Mouse (Mus musculus): ENCODE data around the gene Gpr141. TPM values are rescaled to one million over a fixed set of nuclear protein-coding genes. Genes with fewer than 3 reads are reported as not detected.

The Gpr141 gene
- polyA plus RNA-seq (2021; fragmentation: Nextera tagmentation): not detected in 2 replicates
- long read RNA-seq, experiment 1: 0 reads
- long read RNA-seq, experiment 2: 0 reads

DNA sequence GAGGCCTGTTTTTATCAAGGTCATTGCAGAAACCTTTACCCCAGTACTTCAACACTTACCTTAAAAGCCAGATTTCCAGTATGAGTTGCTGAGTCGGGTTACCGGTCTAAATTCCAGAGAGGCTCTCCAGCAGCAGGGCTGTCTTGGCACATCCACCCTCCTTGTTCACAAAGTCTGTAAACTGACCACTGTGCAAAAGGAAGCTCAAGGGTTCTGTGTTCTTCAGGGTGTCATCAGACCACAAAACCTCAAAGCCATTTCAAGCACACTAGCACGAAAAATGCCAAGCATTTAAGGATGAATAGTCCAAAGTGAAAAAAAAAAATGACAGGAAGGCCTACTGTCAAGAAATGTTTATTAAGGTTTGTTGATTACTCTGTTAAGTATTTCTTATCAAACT lies at the start of gene Gpr141:
TSS of gene Gpr141 (minus strand) at position 187 of the 400 bp plus-strand sequence.

Other genes with a start within 250 kb of the Gpr141 start
- 123 and 156 TPM in 2 replicates for gene Epdr1, start 204.3 kb downstream of the Gpr141 start, polyA plus RNA-seq (2021; fragmentation: Nextera tagmentation)
- 1.3 and 1.6 TPM in 2 replicates for gene Sfrp4, start 201.2 kb downstream of the Gpr141 start, polyA plus RNA-seq (2021; fragmentation: Nextera tagmentation)
- gene Nme8, start 126.5 kb downstream of the Gpr141 start, polyA plus RNA-seq (2021; fragmentation: Nextera tagmentation): 0.09 TPM in 1 of 2 replicates, not detected in the other

Measured in left cerebral cortex, adult 6 months (tissue).